Mouse (Mus musculus): Measurements from ENCODE around the gene Opcml.

The Opcml gene

DNA sequence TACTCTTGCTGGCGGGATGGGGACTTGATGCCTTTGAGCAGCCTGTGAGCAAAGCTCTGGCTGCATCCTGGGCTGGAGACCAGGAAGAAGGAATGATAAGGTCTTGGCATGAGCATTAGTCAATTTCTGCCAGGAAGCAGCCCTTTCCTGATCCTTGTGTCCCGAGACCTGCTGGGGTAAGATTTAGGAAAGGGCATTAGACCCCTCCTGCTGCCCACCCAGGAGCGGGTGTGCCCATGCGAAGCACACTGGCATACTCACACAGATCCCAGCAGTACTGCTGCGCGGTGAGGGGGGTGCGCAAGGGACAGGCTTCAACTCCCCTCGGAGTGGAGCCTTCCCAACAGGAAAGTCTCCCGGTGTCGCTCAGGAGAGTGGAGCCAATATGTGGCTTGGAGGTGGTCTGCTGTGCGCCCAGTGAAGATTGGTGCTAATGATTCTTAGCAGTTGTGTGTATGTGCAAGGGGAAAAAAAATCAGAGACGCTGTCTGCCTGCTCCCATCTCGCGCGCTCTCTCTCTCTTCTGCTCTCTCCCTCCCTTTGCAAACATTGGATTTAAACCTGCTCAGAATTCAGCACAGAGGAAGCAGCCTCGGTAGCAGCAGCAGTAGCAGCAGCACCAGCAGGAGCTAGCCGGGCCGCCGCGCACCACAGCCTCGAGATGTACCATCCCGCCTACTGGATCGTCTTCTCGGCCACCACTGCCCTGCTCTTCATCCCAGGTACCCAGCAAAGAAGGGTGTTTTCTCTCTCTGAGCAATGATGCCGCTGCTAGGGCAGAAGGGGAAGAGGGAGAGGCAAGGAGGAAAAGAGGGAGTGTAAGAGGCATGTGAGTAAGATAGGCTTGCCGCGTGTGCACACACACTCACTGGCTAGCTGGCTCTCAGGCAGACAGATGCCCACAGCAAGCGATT lies at the start of gene Opcml:
Opcml (plus strand) TSS at position 51 of the 914 bp plus-strand sequence.
- DNase-seq (ENCODE audit: low spot score) = no peak

DNA sequence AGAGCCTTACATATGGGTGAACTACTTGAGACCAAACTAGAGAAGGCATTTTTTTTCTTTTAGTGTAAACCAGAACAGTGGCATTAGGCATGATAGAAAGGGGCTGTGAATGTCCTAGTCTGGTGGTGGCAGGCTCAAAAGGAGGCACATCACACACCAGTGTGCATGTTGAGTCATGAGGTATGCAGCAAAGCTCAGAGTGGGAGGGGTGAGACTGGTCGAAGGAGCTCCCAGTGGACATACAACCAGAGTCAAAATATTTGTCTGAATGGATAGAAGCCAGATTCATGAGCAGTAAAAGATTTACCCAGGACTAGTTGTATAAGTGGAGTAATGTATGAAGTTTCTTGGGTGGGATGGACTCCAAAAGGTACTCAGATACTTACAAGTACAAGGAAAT lies 31.9 kb upstream of the Opcml start:
- DNase-seq (ENCODE audit: low spot score) = no peak

DNA sequence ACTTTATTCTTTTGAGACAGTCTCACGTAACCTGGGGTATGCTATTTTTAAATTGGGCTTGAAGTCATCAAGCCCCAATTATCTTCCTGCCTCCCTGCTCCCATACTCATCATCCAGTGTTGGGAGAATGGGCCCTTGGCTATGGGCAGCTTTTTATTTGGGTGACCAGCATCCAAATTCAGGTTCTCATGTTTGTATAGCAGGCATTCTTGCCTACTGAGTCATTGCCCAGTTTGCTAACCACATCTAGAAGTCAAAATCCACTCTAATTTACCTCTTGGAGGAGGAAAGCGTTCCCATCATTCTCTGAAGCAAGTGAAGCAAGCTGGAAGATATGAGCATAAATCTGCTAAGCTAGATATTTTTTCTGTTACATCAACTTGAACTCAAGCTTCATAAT lies 29.4 kb upstream of the Opcml start:
- DNase-seq (ENCODE audit: low spot score) = no peak

DNA sequence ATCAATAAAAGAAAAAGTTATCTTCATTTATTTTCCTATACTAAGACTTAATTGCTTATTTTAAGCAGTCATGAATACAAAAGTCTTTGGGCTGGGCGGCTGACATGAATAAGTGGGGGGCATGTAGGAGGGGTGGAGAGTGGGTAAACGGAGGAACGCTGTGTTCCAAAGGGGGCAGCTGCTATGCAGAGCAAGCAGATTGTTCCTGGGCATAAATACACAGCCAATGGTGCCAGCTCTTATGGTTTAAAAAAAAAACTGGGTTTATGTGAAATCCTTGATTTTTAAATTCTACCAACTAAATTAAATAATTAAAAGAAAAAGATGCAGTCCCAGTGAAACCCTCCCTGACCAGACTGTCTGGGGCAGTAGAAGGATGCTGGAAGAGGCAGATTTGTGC lies 24.1 kb upstream of the Opcml start:
- DNase-seq (ENCODE audit: low spot score) = no peak

DNA sequence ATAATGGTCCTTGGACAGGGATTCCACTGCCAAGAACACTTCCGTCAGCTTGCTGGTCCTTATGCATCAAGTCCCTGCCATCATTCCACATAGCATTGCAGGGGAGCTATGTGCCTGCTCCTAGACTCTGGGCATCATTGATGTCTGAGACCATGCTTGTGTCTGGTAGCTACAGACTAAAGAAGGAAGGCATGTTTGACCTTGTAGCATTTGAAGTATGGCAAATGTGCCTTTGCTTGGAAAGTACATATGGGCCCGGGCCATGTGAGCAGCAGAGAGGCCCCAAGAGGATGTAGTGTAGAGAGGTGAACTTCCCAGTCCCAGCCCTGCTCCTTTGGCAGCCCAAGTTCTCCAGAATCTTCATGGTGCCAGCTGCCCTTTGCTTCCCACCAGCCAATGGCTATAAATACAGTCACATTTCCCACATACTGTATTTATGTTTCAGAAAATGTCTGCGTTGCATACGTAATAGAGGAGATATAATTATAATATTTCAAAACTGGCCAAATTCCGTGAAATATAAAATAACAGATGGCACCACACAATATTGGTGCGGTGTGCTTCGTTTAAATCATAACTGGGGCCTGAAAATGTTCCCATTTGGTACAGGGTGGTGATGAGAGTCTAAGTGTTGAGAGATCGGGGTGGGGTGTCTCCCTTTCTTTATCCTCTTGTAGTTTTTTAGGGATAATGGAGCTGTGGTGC lies 23.2 kb upstream of the Opcml start:
- DNase-seq (ENCODE audit: low spot score) = no peak

DNA sequence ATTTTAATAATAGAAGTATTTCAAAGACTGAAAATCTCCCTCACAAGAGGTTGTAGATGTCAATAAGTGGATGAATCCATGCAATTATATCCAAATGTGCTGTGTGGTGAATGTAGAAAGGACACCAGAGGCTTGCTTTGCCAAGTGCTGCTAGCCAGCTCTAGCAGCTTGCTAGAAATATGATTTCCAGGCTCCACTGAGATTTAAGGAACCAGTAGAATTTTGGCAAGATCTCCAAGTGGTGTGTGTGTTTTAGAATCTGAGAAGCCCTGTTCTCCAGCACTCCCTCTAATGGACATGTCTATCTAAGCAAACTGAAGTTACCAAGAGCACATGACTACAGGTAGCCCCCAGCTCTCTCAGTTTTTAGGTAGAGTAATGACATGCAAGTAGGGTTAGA lies 21.8 kb upstream of the Opcml start:
- DNase-seq (ENCODE audit: low spot score) = no peak

DNA sequence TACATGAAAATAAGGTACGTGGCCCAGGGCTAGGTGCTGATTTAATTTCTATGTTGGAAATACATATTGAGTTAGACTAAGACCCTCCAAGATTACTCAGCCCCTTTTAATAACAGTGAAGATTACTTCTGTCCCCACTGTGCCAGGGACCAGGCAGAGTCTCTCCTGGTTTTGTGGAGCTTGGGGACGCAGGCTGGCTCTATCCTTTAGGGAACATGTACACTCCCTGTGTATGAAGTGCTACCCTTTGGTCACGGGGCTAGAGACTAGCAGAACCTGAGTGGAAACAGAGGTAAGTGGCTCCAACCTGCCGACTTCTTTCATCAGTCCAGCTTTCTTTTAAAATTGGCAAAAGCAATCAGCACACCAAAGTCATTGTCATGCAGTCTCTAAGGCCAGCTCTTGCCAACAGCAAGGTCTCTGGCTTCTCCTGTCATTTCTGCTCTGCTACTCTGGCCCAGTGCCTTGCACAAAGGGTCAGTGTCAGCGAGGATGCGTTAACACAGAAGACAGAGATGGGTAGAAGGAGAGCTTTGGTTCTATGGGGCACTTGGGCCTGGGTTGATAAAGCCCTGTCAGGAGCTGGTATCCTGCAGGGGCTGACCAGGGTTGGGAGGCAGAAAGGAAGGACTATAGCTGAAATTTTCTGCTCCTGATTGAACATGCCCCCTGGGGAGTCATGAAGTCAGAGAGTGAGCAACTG lies 9.1 kb upstream of the Opcml start:
- no peak for DNase-seq (ENCODE audit: low spot score)

DNA sequence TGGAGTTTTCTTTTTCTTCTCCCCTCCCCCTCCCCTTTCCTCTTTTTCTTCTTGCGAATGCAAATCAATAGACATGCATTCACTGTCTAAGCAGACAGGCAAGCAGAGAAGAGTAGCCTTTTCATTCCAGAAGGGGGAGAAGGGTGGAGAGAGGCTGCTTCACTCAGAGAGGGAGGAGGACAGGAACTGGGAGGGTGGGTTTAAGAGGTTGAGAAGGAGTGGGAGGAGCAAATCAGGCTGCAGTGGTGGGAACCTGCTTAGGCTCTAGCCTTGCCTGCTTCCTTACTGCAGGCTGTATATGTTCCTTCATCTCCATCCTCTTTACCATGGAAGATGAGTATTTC lies 8.6 kb upstream of the Opcml start:
- no peak for DNase-seq (ENCODE audit: low spot score)

DNA sequence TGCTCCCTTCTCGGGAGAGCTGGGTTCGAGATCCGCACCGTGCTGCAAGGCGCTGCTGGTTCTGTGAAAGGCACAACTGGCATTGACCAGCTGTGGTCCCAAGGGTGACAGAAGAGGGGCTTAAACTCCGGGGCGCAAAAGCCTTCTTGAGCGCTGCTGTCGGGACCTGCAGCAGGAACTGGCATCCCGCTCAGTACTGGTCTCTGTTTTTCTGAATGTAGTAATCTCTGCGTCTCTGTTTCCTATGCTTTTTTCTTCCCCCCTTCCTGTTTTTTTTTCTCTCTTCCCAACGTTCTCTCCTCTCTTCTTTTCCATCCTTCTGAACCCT lies 1.0 kb downstream of the Opcml start:
- DNase-seq (ENCODE audit: low spot score) = no peak

DNA sequence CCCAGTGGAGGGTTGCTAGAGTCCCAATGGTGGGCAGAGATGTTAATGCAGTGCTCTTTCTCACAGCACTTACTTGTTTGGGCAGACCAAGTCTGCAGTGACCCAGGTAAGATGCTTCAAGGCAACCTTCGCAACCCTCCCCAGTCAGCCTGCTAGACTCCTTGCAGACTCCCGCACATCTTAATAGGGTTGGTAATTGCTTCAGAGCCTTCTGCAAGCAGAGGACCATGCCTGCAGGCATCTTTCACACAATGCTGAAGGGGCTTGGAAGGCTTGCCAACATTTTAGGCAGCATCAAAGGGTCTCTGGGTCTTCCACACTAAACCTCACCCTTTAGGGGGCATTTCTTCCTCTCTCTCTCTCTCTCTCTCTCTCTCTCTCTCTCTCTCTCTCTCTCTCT lies 1.7 kb downstream of the Opcml start:
- no peak for DNase-seq (ENCODE audit: low spot score)

DNA sequence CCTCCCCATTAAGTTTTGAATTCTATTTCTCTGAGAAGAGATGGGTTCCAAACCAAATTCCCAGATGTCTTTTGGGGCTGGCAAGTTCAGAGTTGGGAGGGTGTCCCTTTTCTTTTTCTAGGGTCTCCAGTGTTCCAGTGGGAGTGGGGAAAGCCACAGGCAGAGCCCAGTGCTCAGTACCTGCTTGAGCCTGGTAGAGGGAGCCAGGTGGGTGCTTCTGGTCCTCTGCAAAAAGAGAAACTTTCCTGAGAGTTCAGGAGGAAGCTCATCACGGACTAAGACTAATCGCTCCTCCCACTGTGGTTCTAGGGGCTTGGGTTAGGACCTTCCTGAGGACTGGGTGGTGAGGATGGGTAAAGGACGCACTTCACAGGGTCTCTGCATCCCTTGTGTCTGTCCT lies 2.4 kb downstream of the Opcml start:
- DNase-seq (ENCODE audit: low spot score) = no peak

DNA sequence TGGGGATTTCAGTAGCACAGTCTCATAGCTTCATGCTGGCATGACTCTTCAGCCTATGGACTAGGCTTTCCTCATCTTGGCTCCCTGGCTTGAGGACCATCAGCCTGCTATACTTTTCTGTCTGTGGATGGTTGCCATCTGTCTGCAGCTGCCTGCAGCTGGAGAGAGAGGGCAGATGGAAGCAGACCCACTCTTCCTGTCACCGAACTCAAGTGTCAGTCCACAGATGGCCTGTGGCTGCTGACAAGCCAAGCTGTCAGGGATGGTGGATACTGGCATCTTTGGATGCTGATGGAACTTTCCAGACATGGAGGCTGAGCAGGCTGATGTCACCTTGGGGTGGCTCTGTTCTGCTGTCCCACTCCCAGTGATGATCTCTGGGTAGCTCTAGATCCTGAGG lies 6.0 kb downstream of the Opcml start:
- DNase-seq (ENCODE audit: low spot score) = no peak

DNA sequence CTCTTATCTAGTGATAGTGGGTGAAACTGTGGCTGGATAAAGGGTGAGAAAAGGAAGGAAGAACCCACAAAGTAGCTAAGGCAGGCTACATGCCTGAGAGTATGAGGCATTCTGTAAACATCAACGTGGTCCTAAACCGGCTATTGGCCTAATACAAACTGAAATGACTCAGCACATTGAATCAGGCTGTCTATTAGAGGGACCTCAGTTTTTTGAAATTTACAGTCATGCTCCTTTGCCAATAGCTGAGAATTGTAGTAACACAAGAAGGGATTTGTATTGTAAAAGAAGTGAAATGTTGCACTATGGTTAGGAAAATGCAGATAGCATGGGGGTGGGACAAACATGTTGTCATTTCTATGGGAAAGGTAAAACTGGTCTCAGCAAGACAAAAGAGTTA lies 10.4 kb downstream of the Opcml start:
- DNase-seq (ENCODE audit: low spot score) = no peak

DNA sequence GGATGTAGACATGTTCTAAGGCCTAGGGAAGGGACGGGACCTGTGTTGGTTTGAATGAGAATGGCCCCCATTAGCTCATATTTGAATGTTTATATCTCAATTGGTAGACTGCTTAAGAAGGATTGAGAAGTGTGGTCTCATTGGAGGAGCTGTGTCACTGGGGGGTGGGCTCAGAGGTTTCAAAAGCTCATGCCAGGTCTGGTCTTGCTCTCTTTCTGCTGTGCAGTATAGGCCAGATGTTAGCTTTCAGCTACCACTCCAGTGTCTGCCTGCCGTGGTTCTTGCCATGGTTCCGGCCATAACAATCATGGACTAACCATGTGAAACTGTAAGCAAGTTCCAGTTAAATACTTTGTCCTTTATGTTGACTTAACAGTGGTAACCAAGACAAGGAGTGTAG lies 11.2 kb downstream of the Opcml start:
- DNase-seq (ENCODE audit: low spot score) = no peak

DNA sequence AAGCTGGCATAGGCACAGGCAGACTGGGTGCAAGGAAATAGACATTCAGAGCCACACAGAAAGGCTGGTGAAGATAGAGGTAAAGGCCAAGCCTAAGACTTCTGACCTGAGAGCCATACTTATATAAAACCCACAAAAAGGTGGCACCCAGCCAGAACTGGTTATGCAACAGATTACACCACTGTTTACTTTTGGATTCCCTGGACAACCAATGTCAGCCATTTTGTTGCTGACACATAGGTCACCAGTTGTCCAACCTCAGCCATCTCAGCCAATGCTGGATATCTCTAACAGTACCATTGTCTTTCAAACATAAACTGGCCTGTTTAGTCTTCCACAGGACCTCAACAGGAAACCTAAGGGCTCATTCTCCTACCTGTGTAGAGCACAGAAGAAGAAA lies 11.8 kb downstream of the Opcml start:
- no peak for DNase-seq (ENCODE audit: low spot score)

DNA sequence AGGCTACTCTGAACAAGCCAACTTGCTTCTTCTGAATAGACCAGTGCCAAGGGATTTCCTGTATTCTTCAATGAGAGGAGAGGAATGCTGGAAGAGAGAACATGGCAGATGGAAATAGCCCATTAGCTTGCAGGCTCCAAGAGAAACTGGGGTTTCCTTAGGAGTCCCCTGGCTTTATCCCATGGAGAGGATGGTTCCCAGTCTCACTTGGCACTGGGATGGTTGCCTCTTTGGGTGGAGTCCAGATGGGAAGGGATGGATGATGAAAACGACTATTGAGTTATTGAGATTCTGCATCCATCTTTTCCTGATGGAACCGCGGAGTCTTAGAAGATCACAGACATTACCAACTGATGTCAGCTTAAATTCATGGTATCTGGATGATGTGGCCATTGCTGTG lies 13.9 kb downstream of the Opcml start:
- DNase-seq (ENCODE audit: low spot score) = no peak

DNA sequence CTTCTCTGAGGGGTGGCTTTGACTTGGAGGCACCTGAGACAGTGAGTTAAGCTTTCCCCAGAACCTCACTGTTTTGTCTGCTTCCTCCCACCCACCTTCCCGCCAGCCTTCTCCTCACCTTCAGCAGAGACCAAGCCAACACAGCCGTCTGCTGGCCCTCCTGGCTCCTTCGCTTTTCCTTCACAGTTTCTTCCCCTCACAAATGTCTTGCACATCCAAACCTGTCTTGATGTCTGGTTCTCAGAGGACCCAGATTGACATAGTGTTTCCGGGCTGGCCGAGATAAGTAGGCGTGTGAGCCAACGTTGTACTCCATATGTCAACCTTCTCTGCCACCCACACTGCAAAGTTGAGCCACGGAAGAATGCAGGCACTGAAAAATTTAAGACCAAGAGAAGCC lies 19.2 kb downstream of the Opcml start:
- DNase-seq (ENCODE audit: low spot score) = no peak

DNA sequence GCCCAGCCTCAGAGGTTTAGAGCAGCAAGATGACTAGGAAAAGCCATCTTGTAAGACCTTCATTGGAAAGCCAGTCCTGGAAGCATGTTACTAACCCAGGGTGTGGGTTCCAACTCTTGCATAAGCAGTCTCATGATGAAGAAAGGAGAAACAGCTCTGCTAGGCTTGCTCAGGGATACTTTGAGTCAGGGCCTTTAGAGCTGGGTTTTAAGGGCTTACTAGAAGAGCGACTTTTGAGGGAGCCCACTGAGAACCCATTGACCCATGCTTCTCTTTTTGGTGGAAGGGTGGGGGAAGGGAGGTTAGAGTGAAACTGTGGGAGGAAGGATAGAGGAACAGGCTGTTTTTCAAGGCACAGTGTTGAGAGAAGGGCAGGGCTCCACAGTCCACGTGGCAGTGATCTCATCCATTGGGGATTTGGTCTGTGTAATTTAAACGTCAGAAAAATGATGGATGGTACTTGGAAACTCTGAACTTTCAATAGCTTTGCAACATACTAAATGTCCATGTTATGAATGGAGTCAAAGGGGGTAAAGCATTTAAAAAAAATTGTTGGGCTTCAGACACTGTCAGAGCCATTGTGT lies 22.7 kb downstream of the Opcml start:
- DNase-seq (ENCODE audit: low spot score) = no peak

DNA sequence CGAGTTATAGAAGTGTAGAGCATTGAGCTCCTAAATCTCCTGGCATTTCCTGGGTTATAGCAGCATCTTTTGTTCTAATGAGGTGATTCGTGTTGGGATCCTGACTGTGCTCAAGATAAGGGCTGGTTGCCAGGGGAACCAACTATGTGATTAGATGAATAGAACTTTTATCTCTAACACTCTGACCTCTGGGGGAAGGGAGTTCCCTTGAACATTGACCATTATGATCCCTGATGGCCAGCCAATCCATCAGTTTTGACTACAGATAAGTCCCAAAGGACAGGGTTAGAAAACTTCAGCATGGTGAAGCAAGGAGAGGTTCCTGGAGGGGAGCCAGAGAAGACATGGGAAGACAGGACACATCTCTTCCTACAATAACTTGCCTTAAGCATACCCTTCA lies 23.6 kb downstream of the Opcml start:
- DNase-seq (ENCODE audit: low spot score) = no peak

DNA sequence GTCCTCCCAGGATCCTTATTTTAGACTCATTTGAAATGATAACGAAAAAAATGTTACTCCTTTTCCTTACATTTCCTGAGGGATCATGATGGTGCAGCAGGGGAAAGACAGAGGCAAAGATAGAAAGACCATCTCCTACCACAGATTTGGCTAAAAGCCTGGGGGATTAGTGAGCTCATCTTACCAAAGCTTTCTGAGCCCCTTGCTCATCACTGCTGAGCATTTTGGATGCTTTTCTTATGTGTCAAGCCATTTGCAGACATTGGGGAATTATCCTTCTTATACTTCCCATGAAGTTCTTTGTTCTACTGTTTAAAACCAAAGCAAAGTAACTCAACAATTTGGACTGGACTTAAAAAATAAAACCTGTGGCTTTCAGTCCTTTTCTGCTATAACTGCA lies 30.6 kb downstream of the Opcml start:
- DNase-seq (ENCODE audit: low spot score) = no peak

DNA sequence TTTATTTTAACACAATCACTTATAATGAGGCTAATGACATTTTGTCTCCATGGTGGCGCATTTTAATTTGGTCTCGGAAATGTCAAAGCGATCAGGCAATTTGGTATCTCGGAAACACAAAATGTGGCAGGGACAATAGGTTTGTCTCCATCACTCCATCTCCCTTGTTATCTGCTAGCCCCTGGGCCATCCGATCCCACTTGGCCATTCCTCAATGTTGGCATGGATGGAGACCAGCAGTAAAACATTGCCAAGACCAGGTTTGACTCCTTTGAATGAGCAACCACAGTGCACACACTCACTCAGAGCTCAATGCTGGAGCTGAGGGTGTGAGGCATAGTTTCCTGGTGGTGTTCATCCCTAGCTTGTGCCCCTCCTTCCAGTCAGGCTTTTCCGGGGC lies 32.1 kb downstream of the Opcml start:
- no peak for DNase-seq (ENCODE audit: low spot score)

DNA sequence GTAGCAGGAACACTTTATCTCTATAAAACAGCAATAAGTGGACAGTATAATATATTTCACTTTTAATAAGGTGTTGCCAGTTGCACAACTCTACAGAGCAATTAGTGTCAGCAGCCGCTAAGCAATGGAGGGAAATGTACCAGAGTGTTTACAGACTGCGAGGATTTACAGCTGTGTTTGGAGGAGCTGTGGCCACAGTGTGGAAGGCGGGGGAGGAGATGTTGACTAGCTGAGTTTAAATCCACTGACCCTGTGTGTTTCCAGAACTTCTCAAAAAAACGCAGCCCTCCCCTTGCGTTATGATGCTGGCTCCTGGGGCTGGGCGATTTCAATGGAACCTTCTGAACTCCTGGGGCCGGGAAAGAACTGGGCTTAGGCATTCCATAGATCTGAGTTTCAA lies 33.8 kb downstream of the Opcml start:
- DNase-seq (ENCODE audit: low spot score) = no peak

DNA sequence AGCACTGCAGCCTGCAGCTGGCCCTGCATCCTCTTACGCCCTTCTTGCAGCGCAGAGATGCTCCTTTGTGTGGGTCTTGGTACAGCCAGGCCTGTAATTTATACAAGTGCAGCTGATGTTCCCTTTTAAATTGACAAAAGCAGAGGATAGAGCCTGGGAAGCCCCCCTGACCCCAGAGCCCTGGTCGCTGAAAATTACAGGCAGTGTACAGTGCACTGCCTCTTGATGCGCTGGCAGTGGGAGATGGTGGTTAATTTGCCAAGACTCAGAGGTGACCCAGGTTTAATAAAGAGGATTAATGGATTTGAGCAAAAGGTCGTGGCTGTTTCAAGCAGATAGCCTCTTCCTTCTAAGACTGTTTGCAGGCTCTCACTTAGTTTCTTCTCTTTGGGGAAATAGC lies 39.9 kb downstream of the Opcml start:
- no peak for DNase-seq (ENCODE audit: low spot score)

Measured in ovary, postnatal 14 days (tissue).